Mouse (Mus musculus): Measurements from ENCODE around the gene Gm45021. TPM values are rescaled to one million over a fixed set of nuclear protein-coding genes. Genes with fewer than 3 reads are reported as not detected.
A peak's percentile ranks its signal among the peaks of the same experiment; 100 is the strongest.

Gene Gm45021
- total RNA-seq, 2 experiments from 2014 or later: not detected

DNA sequence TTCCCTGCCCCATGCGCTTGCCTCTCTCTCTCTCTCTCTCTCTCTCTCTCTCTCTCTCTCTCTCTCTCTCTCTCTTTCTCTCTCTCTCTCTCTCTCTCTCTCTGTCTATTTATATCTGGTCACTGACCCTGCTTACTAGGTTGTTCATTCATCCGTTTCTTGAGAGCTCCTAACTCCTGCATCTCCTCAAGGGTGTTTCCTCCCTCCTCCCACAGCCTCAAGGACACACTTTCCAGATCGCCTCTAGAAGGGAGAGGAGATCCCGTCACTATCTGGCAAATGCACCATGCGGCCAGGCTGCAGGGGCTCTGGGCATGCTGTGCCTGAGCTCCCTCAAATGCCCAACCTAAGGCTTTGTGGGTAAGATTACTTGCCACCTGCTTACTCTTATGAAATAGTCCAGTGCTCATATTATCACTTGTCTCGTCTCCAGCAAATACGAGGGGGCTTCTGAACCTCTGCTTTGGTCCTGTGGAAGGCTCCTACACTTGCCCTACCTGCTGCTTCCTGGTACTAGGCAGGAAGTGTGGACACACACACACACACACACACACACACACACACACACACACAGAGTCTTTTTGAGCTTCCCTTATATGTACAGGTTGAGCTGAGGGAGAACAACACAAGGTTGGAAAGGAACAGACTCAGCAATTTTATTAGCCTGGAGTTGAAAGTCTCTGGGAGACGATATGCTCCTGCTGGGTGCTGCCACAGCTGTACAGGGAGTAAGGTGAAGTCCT is 20.2 kb upstream of the Gm45021 start:
- ATAC-seq (replicated peaks; ENCODE audit: low FRiP score, low TSS enrichment, poor library complexity, severe bottlenecking): no peak

DNA sequence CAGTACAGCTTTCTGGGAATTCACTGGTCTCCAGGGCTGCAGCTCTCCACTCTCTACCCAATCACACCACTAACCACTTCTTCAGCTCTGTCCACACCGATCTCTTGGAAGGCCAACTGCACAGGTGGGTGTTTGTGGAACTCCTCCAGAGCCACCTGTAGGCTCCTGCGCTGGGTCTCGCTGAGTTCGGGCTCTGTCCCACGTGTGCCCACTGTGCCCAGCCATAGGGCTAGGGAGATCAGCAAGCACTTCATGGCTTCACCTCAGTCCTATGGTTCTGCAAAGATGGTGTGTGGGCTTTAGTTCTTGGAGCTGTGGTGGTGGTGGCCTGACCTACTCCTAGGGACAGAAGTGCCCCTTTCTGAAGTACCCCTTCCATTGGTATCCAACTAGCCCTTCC is 17.4 kb upstream of the Gm45021 start:
- no peak for ATAC-seq (replicated peaks; ENCODE audit: low FRiP score, low TSS enrichment, poor library complexity, severe bottlenecking)

DNA sequence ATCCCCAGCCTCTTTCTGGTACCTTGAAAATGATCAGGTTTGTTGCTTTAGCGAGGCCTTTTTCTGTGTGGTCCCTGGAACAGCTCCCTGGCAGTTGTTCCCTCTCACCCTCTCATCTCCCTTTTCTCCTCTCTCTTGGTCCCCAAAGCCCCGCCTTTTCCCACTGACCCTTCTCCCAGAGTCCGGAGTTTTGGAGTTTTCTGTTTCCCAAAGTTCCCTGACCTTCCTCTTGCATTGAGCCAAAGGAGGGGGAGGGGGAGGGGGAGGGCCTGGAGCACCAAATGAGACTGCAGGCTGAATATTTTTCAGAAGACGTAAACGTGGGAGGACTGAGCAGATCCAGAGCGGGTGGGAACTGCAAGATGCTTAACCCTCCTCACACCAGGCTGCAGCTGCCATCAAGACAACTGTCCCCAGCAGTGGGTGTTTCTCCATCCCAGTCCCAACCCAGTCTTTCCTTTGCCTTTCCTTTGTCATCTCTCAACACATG is 16.8 kb upstream of the Gm45021 start, which contains the start of gene Rarres2:
Rarres2 (minus strand) TSS at position 218 of the 490 bp plus-strand sequence.
- no peak for ATAC-seq (replicated peaks; ENCODE audit: low FRiP score, low TSS enrichment, poor library complexity, severe bottlenecking)

DNA sequence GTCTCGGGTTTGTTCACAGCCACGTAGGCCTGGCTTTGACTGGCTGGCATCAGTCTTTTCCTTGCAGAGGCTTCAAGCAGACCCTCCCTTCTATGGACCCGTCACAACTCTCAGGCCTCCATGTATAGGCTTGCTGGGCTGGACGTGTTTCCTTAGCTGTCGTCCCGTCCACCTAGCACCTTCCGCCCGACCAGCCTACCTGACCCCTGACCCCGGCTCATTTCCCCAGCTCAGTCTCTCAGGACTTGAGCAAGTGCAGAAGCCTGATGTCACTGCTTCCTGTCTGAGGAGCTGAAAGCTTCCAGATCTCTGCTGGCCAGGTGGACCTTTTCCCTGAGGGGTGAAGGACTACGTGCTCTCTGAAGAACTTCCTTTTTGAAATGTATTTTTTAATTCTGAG is 16.1 kb upstream of the Gm45021 start:
- ATAC-seq (replicated peaks; ENCODE audit: low FRiP score, low TSS enrichment, poor library complexity, severe bottlenecking): no peak

DNA sequence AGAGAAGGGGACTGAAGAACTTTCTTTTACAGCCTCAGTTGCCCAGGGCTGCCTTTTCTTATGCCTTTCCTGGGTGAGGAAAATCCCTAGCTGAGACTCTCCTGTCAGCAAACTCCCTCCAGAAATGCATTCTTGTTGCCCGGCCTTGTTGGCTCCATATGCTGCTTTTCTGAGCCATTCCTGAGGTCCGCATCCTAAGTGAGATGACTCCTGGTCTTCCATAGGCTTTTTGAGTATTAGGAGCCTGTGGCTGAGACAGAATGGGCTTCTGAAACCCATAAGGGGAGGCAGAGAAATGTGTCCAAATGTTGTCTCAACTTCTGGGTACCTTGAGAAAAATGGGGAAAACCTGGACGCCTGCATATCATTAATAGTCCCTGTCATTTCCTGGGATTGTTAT is 15.4 kb upstream of the Gm45021 start:
- no peak for ATAC-seq (replicated peaks; ENCODE audit: low FRiP score, low TSS enrichment, poor library complexity, severe bottlenecking)

DNA sequence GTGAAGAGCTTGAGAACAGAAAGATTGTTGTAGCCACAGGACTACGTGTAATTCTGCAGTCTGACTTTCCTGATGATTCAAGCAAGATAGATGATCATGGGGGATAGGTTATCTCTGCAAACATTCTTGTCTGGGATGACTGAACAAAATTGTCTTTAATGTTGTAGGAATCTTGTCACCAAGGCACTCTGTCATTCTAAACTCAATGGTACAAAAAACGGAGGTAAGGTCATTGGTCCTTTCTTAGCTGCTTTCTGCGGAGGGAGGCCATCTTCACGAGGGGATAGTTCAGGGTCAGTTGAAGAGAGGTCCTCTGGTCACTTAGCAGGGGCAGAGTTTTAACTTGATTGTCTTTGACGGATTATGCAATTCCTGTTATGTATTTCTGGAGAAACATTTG is 10.7 kb upstream of the Gm45021 start:
- ATAC-seq (replicated peaks; ENCODE audit: low FRiP score, low TSS enrichment, poor library complexity, severe bottlenecking): no peak

DNA sequence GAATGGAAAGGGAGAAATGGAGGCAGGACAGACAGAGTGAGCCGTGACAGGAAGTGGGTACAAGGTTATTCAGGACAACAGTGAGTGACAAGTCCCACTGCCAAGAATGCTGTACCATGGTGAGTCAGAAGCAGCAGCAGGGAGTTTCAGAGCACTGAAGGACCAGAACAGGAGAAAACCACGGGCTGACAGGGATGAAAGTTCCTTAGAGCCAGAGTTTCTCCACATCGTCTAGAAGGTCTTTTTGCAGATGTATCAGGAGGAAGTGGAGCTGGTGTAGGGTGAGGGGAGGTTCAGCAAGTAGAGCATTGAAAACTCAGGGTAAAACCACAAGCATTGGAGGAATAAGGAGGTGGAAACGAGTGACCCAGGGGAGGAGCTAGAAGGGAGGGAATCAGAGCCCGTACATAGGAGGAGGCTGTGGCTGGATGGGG is 10.2 kb upstream of the Gm45021 start:
- no peak for ATAC-seq (replicated peaks; ENCODE audit: low FRiP score, low TSS enrichment, poor library complexity, severe bottlenecking)

DNA sequence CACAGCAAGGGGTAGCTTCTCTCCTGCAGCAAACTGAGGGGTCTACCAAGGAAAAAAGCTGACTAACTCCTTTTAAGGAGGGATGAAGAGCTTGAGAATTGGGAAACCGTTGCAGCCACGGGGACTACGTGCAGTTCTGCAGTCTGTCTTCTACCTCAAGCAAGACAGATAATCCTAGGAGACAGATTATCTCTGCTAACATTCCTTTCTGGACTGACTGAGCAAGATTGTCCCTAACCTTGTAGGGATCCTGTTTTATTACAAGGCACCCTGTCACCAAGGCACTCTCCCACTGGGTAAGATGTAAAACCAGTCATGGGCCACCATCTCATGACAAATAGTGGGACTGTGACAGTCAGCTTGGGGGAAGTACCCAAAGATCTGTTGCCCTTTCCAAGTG is 8.2 kb upstream of the Gm45021 start:
- no peak for ATAC-seq (replicated peaks; ENCODE audit: low FRiP score, low TSS enrichment, poor library complexity, severe bottlenecking)

DNA sequence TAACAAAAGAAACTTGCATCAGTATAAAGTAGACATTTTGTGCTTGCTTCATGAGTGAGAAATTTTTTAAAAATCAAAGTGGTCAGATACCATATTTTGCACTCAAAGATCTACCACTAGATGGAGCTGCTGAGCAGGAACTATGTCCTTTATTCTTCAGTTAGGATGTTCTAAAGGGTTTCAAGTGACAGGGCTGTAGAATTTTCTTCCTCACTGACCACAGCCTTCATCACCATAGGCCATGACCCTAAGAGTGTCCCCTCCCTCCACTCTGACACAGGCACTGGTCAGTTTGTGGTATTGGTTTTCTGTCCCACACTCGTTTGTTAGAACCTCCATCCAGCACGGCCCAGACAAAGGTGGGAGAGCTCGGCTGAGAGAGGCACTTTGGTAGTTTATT is 7.4 kb upstream of the Gm45021 start:
- peak; percentile 73 for ATAC-seq (replicated peaks; ENCODE audit: low FRiP score, low TSS enrichment, poor library complexity, severe bottlenecking)

DNA sequence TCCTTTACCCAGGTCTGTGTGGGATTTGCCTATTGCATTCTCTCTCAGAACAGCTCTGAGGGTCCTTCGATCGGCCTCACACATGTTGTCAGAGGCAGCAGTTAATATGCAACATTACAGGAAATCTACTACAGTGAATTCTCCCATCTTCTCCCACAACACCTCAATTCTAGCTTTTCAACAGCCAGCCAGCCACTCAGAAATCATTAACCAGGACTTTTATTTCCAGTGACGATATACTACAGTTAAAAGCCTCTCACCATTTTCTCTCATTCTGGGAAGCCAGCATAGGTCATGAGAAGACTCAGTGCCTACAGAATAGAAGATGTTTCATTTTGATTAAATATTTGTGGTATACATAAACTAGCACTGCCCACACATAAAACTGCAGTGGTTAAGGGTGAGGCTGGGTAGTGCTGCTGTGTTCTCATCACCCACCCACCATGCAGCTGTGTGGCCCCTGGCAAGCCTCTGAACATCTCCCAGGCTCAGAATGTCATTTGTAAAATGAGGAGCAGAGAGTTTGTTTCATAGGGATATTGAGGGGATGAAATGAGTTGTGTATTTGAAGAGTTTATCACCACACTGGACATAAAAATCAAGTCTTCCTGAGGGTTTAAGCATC is 1.9 kb downstream of the Gm45021 start:
- ATAC-seq (replicated peaks; ENCODE audit: low FRiP score, low TSS enrichment, poor library complexity, severe bottlenecking): no peak

DNA sequence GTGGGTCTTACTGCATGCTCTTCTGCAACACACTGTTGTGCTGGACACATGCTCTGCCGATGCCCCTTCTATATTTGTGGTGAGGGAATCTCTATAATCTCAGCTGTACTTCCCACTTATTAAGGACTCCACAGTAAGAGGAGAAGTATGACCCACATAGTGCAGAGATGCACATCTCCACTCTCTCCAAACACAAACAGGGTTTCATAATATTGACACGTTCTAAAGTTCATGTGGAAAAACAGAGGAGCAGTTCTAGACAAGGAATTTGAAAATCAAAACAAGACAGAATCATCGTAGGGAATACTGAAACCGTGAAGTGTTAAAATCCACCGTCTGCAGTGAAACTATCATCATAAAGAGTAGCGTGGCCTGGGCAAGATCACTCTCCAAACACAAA is 2.5 kb downstream of the Gm45021 start:
- ATAC-seq (replicated peaks; ENCODE audit: low FRiP score, low TSS enrichment, poor library complexity, severe bottlenecking): no peak

DNA sequence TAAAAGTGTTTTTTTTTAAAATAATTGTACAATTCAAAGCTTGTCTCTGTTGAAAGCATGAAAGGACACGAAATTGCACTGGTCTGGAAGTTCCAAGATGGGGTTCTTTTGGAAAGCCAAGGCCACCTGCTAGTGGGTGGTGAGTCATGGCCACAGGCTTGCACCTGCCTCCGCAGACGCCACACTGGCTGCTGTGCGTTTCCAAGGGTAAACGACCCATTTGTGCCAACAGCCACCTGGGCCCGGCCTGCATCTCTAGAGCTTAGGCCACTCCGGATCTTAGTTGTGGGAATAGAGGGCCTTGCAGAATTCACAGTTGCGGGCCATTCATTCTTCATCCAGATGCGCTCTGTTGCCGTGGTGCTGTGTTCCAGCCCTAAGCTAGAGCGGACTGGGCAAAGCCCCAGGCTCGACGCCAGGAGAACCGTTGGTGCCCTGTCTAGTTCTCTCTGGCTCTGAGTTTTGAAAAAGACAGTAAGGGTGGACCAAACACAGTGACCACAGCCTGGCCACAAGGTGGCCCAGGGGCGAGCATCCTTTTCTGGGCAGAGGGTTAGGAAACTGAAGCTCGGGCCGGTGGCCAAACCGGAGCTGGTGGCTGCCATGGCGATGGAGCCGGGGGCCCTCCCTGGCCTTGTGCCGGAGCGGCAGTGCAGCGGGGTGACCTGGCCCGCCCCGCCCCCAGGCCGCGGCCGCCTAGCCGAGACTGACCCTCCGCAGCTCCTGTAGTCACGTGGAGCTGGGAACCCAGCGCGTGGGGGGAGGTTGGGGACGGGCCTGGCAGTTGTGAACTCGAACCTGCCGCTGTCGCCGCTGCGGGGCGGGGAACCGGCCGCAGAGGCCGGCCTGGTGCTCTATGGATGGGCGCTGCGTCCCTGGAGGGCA is 4.0 kb downstream of the Gm45021 start, which contains the start of the genes Repin1 and Gm44965:
Repin1 (plus strand) TSS at position 726 of the 885 bp plus-strand sequence.
Gm44965 (plus strand) TSS at position 784 of the 885 bp plus-strand sequence.
- ATAC-seq (replicated peaks; ENCODE audit: low FRiP score, low TSS enrichment, poor library complexity, severe bottlenecking): peak; percentile 82

DNA sequence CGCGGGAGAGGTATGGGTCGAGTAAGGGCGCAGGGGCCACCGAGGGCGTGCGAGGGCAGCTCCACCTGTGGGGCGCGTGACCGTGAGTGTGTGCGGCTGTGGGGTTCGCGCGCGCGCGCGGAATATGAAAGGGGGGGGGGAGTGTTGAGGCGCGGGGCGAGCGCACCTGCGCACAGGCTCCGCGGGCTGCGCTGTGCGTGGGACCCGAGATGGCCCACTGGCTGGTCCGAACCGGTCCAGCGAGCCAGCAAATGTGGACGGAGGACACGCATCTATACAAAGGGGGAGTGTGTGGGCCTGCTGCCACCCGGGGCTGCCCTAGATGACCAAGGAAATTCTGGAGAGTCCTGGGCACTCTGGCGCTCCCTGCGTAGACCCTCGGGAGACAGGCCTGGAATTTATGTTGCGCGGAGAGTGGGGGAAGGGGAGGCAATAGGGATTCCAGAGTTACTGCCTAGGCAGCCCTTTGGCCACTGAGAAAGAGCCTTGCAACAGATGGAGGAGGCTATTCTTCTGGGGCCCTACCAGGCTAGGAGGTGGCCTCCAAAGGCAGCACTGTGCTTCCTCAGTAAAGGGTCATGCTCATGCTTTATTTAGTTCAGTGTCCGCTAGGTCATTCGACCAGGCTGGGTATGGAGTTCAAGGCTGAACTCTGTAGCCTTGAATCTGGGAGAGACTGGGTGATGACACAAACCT is 4.8 kb downstream of the Gm45021 start:
- peak; percentile 18 for ATAC-seq (replicated peaks; ENCODE audit: low FRiP score, low TSS enrichment, poor library complexity, severe bottlenecking)

DNA sequence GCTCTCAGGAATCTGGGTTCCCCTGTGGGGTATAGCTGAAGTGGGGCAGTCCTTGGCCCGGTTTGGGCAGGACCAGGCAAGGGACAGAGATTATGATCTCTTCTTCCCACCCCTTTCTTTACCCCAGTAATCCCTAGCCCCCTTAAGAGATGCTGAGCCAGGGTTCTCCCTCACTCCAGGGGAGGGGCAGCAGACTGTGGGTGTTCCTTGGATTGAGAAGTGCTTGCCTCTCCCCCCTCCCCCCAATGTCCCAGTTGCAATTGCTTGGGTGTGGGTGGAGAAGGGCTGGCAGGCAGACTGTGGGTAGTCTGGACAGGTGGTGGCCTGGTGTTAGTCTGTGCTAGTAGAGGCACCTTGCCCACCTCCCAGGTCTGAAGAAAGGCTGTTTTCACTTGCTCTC is 5.9 kb downstream of the Gm45021 start:
- no peak for ATAC-seq (replicated peaks; ENCODE audit: low FRiP score, low TSS enrichment, poor library complexity, severe bottlenecking)

DNA sequence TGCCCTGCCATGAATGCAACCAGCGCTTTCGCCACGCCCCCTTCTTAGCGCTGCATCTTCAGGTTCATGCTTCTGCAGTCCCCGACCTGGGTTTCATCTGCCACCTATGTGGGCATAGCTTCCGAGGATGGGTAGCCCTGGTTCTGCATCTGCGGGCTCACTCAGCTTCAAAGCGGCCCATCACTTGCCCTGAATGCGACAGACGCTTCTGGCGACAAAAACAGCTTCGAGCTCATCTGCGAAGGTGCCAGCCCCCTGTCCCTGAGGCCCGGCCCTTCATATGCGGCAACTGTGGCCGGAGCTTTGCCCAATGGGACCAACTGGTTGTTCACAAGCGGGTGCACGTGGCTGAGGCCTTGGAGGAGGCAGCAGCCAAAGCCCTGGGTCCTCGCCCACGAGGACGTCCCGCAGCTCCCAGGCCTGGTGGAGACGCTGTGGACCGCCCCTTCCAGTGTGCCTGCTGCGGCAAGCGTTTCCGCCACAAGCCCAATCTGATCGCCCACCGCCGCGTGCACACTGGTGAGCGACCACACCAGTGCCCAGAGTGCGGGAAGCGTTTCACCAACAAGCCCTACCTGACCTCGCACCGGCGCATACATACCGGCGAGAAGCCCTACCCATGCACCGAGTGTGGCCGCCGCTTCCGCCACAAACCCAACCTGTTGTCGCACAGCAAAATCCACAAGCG is 7.3 kb downstream of the Gm45021 start:
- ATAC-seq (replicated peaks; ENCODE audit: low FRiP score, low TSS enrichment, poor library complexity, severe bottlenecking): no peak

DNA sequence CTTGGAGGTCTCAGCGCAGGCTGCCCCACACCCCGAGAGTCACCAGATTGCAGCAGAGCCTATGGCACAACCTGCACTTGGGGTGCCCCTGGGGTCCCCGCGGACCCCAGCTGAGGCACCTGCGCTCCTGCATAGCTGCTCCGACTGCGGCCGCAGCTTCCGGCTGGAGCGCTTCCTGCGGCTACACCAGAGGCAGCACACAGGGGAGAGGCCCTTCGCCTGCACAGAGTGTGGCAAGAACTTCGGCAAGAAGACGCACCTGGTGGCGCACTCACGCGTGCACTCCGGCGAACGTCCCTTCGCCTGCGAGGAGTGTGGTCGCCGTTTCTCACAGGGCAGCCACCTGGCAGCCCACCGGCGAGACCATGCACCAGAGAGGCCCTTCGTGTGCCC is 7.8 kb downstream of the Gm45021 start:
- ATAC-seq (replicated peaks; ENCODE audit: low FRiP score, low TSS enrichment, poor library complexity, severe bottlenecking): no peak

DNA sequence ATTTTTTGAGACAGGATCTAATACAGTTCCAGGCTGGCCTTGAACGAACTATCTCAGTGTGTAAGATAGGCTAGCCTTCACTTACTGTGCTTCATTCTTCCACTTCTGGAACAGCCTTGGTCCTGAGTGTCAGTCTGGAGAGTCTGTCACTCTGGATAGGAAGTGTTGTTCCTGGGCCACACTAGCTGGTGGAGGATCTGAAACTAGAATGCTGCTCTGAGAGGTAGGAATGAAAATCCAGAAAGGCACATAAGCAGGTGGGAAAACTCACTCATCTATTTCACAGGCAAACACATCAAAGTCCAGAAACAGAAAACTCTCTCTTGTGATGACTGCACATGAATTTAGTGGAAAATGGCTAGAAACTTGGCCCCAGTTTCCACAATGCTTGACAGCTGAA is 11.2 kb downstream of the Gm45021 start:
- ATAC-seq (replicated peaks; ENCODE audit: low FRiP score, low TSS enrichment, poor library complexity, severe bottlenecking): no peak

DNA sequence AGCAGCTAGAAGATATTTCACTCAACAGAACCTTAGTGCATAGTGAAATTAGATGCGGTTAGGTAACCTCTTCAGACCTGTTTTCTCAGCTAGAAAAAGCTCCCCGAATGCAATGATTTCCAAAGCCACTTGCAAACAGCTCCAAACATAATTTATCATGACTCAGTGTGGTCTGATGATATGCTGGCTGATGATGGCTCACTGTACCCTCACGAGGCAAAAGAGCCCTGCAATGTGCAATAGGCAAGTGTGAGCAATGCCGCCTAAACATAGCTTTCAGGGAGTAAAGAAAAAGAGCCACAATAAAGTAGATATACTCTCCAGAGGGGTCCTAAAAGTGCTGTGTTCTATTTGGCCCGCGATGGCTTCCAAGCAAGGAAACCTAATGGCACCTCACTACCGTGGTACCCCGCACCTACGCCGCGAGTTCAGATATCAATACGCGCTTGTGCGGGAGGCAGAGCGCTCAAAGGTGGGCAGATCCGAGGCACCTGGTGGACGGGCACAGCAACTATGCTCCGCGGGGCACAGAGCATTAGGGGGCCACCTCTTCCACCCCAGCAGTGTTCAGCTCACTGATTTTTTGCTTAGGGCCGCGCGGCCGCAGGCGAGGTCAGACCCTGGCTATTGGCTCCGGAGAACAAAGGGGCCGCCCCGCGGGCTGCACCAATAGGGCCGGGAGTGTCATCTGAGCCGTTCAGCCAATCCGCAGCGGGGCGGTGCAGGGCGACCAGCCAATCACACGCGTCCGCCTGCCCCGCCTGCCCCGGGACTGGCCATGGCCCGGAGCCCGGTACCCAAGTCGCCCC is 12.1 kb downstream of the Gm45021 start, which contains the start of gene Zfp775:
Zfp775 (plus strand) TSS at position 793 of the 809 bp plus-strand sequence.
- peak; percentile 99 for ATAC-seq (replicated peaks; ENCODE audit: low FRiP score, low TSS enrichment, poor library complexity, severe bottlenecking)

Measured in megakaryocyte-erythroid progenitor cell, adult 5-6 weeks (primary cell).